Mouse (Mus musculus): ENCODE measurements around the gene Timm50. TPM values are rescaled to one million over a fixed set of nuclear protein-coding genes. Genes with fewer than 3 reads are reported as not detected.

Gene Timm50
- polyA plus RNA-seq, 1 experiment from 2014 or later = 198 TPM

GRCm38 (mm10) chr7:28290638-28291590 is 21.0 kb downstream of the Timm50 start, which contains the start of gene Selenov:
Gene Selenov (minus strand): TSS chr7:28291186.
- Histone ChIP-seq H3K27me3 (replicated peaks; ENCODE audit: control insufficient read depth, insufficient read depth, low read length) (peaks cover 74% of the 10 kb centered on the region), H3K9ac (ENCODE audit: low read length) (0 out of 2 replicates have a peak within 1 kb of the TSS, but pooled peaks have one; percentile 13), H3K9me3 (ENCODE audit: control insufficient read depth, low read length) (no peaks in the 10 kb centered on the region), H3K36me3 (ENCODE audit: control insufficient read depth, insufficient read depth, low read length) (no peaks in the 10 kb centered on the region), H3K27ac (ENCODE audit: low read depth) (no peak within 1 kb of the TSS), H3K4me2 (ENCODE audit: low read length) (peak within 1 kb of the TSS; percentile 51), H3K4me1 (replicated peaks; ENCODE audit: control insufficient read depth, insufficient read depth, low read length) (peaks cover 13% of the 10 kb centered on the region), H3K4me3 (ENCODE audit: low read depth, low read length) (peak within 1 kb of the TSS; percentile 22)
- DNase-seq (ENCODE audit: low spot score) = peak; percentile 67
- peak; percentile 49 for ATAC-seq (replicated peaks; ENCODE audit: low FRiP score, low TSS enrichment, low read depth)
- WGBS = under 1% methylated on average over 52 of the region's 52 CpGs

- no peaks in the 10 kb centered on the region for H3K36me3 ChIP-seq (ENCODE audit: control insufficient read depth, insufficient read depth, low read length)
- 1% methylated on average over 18 of the region's 18 CpGs for WGBS
- H3K9me3 ChIP-seq (ENCODE audit: control insufficient read depth, low read length) = no peaks in the 10 kb centered on the region
- H3K4me2 ChIP-seq (ENCODE audit: low read length) = peak overlapping the region; percentile 51
- no peak overlapping the region for H3K27ac ChIP-seq (ENCODE audit: low read depth)
- peaks cover 67% of the 10 kb centered on the region for H3K27me3 ChIP-seq (replicated peaks; ENCODE audit: control insufficient read depth, insufficient read depth, low read length)
- H3K4me1 ChIP-seq (replicated peaks; ENCODE audit: control insufficient read depth, insufficient read depth, low read length) = peaks cover 13% of the 10 kb centered on the region
- ATAC-seq (replicated peaks; ENCODE audit: low FRiP score, low TSS enrichment, low read depth) (no peak), DNase-seq (ENCODE audit: low spot score) (peak; percentile 62)
- H3K9ac ChIP-seq (ENCODE audit: low read length) = 0 out of 2 replicates have a peak overlapping the region, but pooled peaks have one; percentile 13
- peak overlapping the region; percentile 22 for H3K4me3 ChIP-seq (ENCODE audit: low read depth, low read length)
These were observed 21.7 kb downstream of the Timm50 start for GRCm38 (mm10) chr7:28290165-28290564.

GRCm38 (mm10) chr7:28280630-28281029 is 31.2 kb downstream of the Timm50 start:
- WGBS = 81% methylated on average over 7 of the region's 7 CpGs
- H3K4me2 ChIP-seq (ENCODE audit: low read length) = no peak overlapping the region
- ATAC-seq (replicated peaks; ENCODE audit: low FRiP score, low TSS enrichment, low read depth) = no peak

GRCm38 (mm10) chr7:28278279-28278652 is 33.6 kb downstream of the Timm50 start:
- no peak for DNase-seq (ENCODE audit: low spot score)
- Histone ChIP-seq H3K4me3 (ENCODE audit: low read depth, low read length) (peak overlapping the region; percentile 43), H3K27me3 (replicated peaks; ENCODE audit: control insufficient read depth, insufficient read depth, low read length) (no peaks in the 10 kb centered on the region), H3K4me1 (replicated peaks; ENCODE audit: control insufficient read depth, insufficient read depth, low read length) (peaks cover 5% of the 10 kb centered on the region), H3K9ac (ENCODE audit: low read length) (peak overlapping the region; percentile 66), H3K36me3 (ENCODE audit: control insufficient read depth, insufficient read depth, low read length) (no peaks in the 10 kb centered on the region), H3K27ac (ENCODE audit: low read depth) (no peak overlapping the region; the same call in 1 of the 2 replicates), H3K9me3 (ENCODE audit: control insufficient read depth, low read length) (no peaks in the 10 kb centered on the region), H3K4me2 (ENCODE audit: low read length) (peak overlapping the region; percentile 80)
- 84% methylated on average over 7 of the region's 7 CpGs for WGBS
- ATAC-seq (replicated peaks; ENCODE audit: low FRiP score, low TSS enrichment, low read depth) = no peak

More at GRCm38 (mm10) chr7:28280630-28281029, 31.2 kb downstream of the Timm50 start:
- Histone ChIP-seq H3K9ac (ENCODE audit: low read length) (no peak overlapping the region), H3K9me3 (ENCODE audit: control insufficient read depth, low read length) (no peaks in the 10 kb centered on the region), H3K27ac (ENCODE audit: low read depth) (no peak overlapping the region), H3K36me3 (ENCODE audit: control insufficient read depth, insufficient read depth, low read length) (no peaks in the 10 kb centered on the region), H3K4me3 (ENCODE audit: low read depth, low read length) (no peak overlapping the region), H3K4me1 (replicated peaks; ENCODE audit: control insufficient read depth, insufficient read depth, low read length) (peaks cover 5% of the 10 kb centered on the region), H3K27me3 (replicated peaks; ENCODE audit: control insufficient read depth, insufficient read depth, low read length) (no peaks in the 10 kb centered on the region)
- no peak for DNase-seq (ENCODE audit: low spot score)

- peak within 1 kb of the TSS; percentile 80 for H3K4me2 ChIP-seq (ENCODE audit: low read length)
- H3K27me3 ChIP-seq (replicated peaks; ENCODE audit: control insufficient read depth, insufficient read depth, low read length) = no peaks in the 10 kb centered on the region
- no peaks in the 10 kb centered on the region; the same call in 1 of the 2 replicates for H3K36me3 ChIP-seq (ENCODE audit: control insufficient read depth, insufficient read depth, low read length)
- 3% methylated on average over 68 of the region's 68 CpGs for WGBS
- ATAC-seq (replicated peaks; ENCODE audit: low FRiP score, low TSS enrichment, low read depth) = peak; percentile 83
- peaks cover 5% of the 10 kb centered on the region for H3K4me1 ChIP-seq (replicated peaks; ENCODE audit: control insufficient read depth, insufficient read depth, low read length)
- H3K9me3 ChIP-seq (ENCODE audit: control insufficient read depth, low read length) = no peaks in the 10 kb centered on the region
- peak within 1 kb of the TSS; percentile 66 for H3K9ac ChIP-seq (ENCODE audit: low read length)
- peak; percentile 99 for DNase-seq (ENCODE audit: low spot score)
- H3K4me3 ChIP-seq (ENCODE audit: low read depth, low read length) = peak within 1 kb of the TSS; percentile 43
- H3K27ac ChIP-seq (ENCODE audit: low read depth) = peak within 1 kb of the TSS; percentile 64
These were observed 34.1 kb downstream of the Timm50 start, which contains the start of gene Eid2b for GRCm38 (mm10) chr7:28277615-28278278. Gene Eid2b (plus strand): TSS chr7:28277739.

DNA sequence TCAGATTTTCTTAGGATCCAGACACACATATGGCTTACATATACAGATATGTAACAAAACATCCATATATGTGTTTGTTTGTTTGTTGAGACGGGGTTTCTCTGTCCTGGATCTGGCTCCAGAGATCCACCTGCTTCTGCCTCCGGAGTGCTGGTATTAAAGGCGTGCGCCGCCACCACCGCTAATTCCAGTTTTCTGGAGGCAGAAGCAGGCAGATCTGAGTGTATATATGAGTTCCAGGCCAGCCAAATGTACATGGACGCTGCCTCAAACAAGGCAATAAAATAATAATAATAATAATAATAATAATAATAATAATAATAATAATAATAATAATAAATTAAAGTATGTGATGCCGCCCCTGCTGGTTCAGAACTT is 34.6 kb downstream of the Timm50 start:
- H3K36me3 ChIP-seq (ENCODE audit: control insufficient read depth, insufficient read depth, low read length) = peaks cover 2% of the 10 kb centered on the region
- H3K27me3 ChIP-seq (replicated peaks; ENCODE audit: control insufficient read depth, insufficient read depth, low read length) = no peaks in the 10 kb centered on the region
- WGBS = 57% methylated on average over 8 of the region's 8 CpGs
- H3K4me3 ChIP-seq (ENCODE audit: low read depth, low read length) = no peak overlapping the region; the same call in 1 of the 2 replicates
- no peaks in the 10 kb centered on the region for H3K9me3 ChIP-seq (ENCODE audit: control insufficient read depth, low read length)
- H3K27ac ChIP-seq (ENCODE audit: low read depth) = no peak overlapping the region
- H3K4me2 ChIP-seq (ENCODE audit: low read length) = no peak overlapping the region; the same call in 1 of the 2 replicates
- no peak for ATAC-seq (replicated peaks; ENCODE audit: low FRiP score, low TSS enrichment, low read depth)
- peaks cover 5% of the 10 kb centered on the region for H3K4me1 ChIP-seq (replicated peaks; ENCODE audit: control insufficient read depth, insufficient read depth, low read length)
- no peak for DNase-seq (ENCODE audit: low spot score)
- no peak overlapping the region for H3K9ac ChIP-seq (ENCODE audit: low read length)

DNA sequence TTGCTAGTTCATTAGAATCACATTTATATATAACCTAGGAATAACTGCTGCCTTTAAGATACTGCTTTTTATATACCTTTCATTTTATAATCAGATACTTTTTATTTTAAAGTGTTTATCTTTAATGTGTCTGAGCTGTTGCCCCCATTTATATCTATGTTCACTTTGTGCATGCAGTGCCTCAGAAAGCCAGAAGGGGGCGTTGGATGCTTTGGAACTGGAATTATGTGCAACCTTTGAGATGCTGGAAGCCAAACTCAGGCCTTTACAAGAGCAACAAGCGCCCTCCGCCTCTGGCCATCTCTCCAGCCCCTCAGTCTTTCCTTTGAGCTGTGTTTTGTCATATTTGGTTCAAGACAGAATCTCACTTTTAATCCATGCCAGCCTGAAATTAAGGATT is 40.1 kb downstream of the Timm50 start:
- H3K4me1 ChIP-seq (replicated peaks; ENCODE audit: control insufficient read depth, insufficient read depth, low read length) = peaks cover 10% of the 10 kb centered on the region
- no peak overlapping the region for H3K4me3 ChIP-seq (ENCODE audit: low read depth, low read length)
- ATAC-seq (replicated peaks; ENCODE audit: low FRiP score, low TSS enrichment, low read depth) (no peak), DNase-seq (ENCODE audit: low spot score) (no peak)
- no peak overlapping the region for H3K9ac ChIP-seq (ENCODE audit: low read length)
- 72% methylated on average over 3 of the region's 3 CpGs for WGBS
- no peak overlapping the region for H3K27ac ChIP-seq (ENCODE audit: low read depth)
- H3K9me3 ChIP-seq (ENCODE audit: control insufficient read depth, low read length) = no peaks in the 10 kb centered on the region
- H3K4me2 ChIP-seq (ENCODE audit: low read length) = no peak overlapping the region
- H3K36me3 ChIP-seq (ENCODE audit: control insufficient read depth, insufficient read depth, low read length) = peaks cover 12% of the 10 kb centered on the region
- H3K27me3 ChIP-seq (replicated peaks; ENCODE audit: control insufficient read depth, insufficient read depth, low read length) = no peaks in the 10 kb centered on the region

GRCm38 (mm10) chr7:28269355-28269754 is 42.5 kb downstream of the Timm50 start:
- peak overlapping the region; percentile 68; the same call in 1 of the 2 replicates for H3K4me2 ChIP-seq (ENCODE audit: low read length)
- DNase-seq (ENCODE audit: low spot score) (no peak), ATAC-seq (replicated peaks; ENCODE audit: low FRiP score, low TSS enrichment, low read depth) (no peak)
- 95% methylated on average over 12 of the region's 12 CpGs for WGBS
- no peak overlapping the region for H3K9ac ChIP-seq (ENCODE audit: low read length)
- H3K9me3 ChIP-seq (ENCODE audit: control insufficient read depth, low read length) = no peaks in the 10 kb centered on the region
- no peaks in the 10 kb centered on the region for H3K27me3 ChIP-seq (replicated peaks; ENCODE audit: control insufficient read depth, insufficient read depth, low read length)
- H3K4me1 ChIP-seq (replicated peaks; ENCODE audit: control insufficient read depth, insufficient read depth, low read length) = peaks cover 10% of the 10 kb centered on the region
- peaks cover 12% of the 10 kb centered on the region for H3K36me3 ChIP-seq (ENCODE audit: control insufficient read depth, insufficient read depth, low read length)
- no peak overlapping the region for H3K27ac ChIP-seq (ENCODE audit: low read depth)
- H3K4me3 ChIP-seq (ENCODE audit: low read depth, low read length) = no peak overlapping the region
